Mouse (Mus musculus) heart, postnatal 0 days (tissue): Measurements from ENCODE around the gene 1190005I06Rik. TPM values are rescaled to one million over a fixed set of nuclear protein-coding genes. Genes with fewer than 3 reads are reported as not detected.

Source experiments
- ATAC-seq: fragments of 200-750 bp; cut with Nextera tagmentation; 2 replicates; pipeline ENCODE4 v1.8.0; 2017; ENCODE audit warnings: low read depth, moderate number of reproducible peaks, moderate library complexity; ENCODE audit not compliant: insufficient read depth
- DNase-seq: peaks from one replicate; pipeline ENCODE4 v3.0.0-alpha.2; 2016; ENCODE audit warnings: low spot score
- H3K27ac ChIP-seq: fragments of 300-500 bp; sonication (generic); 2 replicates; pipeline ENCODE4 v1.5.1; 2014; ENCODE audit warnings: low read depth, mild to moderate bottlenecking
- H3K27me3 ChIP-seq: fragments of 300-500 bp; sonication (generic); 2 replicates; pipeline ENCODE4 v1.6.1; 2014; ENCODE audit warnings: low read length, mixed read lengths; ENCODE audit not compliant: control insufficient read depth, insufficient read depth
- H3K36me3 ChIP-seq: fragments of 300-500 bp; sonication (generic); replicated peaks from 2 replicates; pipeline ENCODE4 v1.6.1; 2014; ENCODE audit warnings: low read length, mixed read lengths; ENCODE audit not compliant: control insufficient read depth, insufficient read depth
- H3K4me1 ChIP-seq: fragments of 300-500 bp; sonication (generic); 2 replicates; pipeline ENCODE4 v1.6.1; 2014; ENCODE audit warnings: antibody characterized with exemption; ENCODE audit not compliant: control insufficient read depth, insufficient read depth
- H3K4me2 ChIP-seq: fragments of 300-500 bp; sonication (generic); 2 replicates; pipeline ENCODE4 v1.6.1; 2014; ENCODE audit warnings: low read depth, mild to moderate bottlenecking, low read length, moderate library complexity
- H3K4me3 ChIP-seq: fragments of 300-500 bp; sonication (generic); 2 replicates; pipeline ENCODE4 v1.5.1; 2014; ENCODE audit warnings: low read depth, low read length
- H3K9ac ChIP-seq: fragments of 300-500 bp; sonication (generic); replicated peaks from 2 replicates; pipeline ENCODE4 v1.6.1; 2014; ENCODE audit warnings: low read depth, low read length, mixed read lengths
- H3K9me3 ChIP-seq: fragments of 300-500 bp; sonication (generic); replicated peaks from 2 replicates; pipeline ENCODE4 v1.6.1; 2016; ENCODE audit warnings: low read length; ENCODE audit not compliant: control insufficient read depth
- CTCF ChIP-seq: IDR thresholded peaks from 2 replicates; pipeline ENCODE4 v1.5.1; 2016; ENCODE audit warnings: antibody characterized with exemption, control low read depth, low read depth
- EP300 ChIP-seq: IDR thresholded peaks from 2 replicates; pipeline ENCODE4 v1.6.1; 2016; ENCODE audit warnings: antibody characterized with exemption, low read depth
- WGBS: fragments of 180-500 bp; shearing (Covaris S2); extraction: QIAGEN DNeasy Blood & Tissue Kit; methylation state at CpG from one replicate; pipeline ENCODE4 v1.1.7; 2014; 5-methylcytosine and 5-hydroxymethylcytosine counted together
- polyA plus RNA-seq: library from polyadenylated mRNA; unstranded; fragments of >200 nt; fragmentation: Nextera tagmentation; extraction: Ambion mirVana; gene quantifications from 2 replicates; pipeline ENCODE4 v1.2.1, GENCODE M21; 2015
- total RNA-seq: library from RNA; depleted of rRNA; stranded (reverse); fragments of >200 nt; gene quantifications from 2 replicates; pipeline ENCODE4 v1.2.3, GENCODE M21; 2014; ENCODE audit warnings: low replicate concordance

1190005I06Rik gene
- total and polyA plus RNA-seq, 2 experiments from 2014 or later, result 0.80 to 9.3 TPM

DNA sequence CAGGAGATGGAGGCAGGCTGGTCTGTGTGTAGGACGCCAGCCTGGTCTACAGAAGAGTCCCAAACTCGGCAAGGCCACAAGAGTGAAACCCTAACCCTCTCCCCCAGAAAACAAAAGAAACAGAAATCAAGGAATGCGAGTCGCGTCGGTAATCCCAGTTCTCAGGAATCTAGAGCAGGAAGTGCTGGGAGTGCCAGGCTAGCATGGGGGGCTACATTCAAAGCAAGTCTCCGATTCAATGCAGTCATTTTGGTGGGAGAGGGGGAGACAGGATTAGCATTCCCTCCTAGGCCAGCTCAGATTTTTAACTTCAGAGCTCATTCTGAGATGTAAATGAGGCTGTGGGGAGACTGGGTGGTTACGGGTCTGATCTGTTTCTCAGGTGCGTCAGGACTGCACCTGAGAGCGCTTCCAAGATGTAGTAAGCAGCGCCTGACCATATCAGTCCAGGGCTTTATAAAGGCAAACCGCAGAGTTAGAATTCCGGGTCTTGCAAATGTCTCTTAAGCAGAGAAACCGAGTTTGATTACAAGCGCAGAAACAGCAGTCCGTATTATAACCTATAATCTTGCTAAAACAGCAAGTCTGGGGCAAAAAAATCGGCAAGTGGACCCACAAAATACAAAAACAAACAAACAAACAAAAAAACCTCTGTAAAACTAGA, 19.5 kb upstream of the 1190005I06Rik start:
- Histone ChIP-seq H3K4me1 (peaks cover 28% of the 10 kb centered on the region), H3K9me3 (no peaks in the 10 kb centered on the region), H3K36me3 (peaks cover 28% of the 10 kb centered on the region), H3K27me3 (no peaks in the 10 kb centered on the region), H3K9ac (peak overlapping the region; percentile 99), H3K4me2 (peak overlapping the region; percentile 88), H3K27ac (peak overlapping the region; percentile 98), H3K4me3 (peak overlapping the region; percentile 87)
- ATAC-seq (no peak), DNase-seq (no peak)
- 8% methylated on average over 17 of the region's 17 CpGs for WGBS
- TF ChIP-seq EP300 (no peak), CTCF (no peak)

DNA sequence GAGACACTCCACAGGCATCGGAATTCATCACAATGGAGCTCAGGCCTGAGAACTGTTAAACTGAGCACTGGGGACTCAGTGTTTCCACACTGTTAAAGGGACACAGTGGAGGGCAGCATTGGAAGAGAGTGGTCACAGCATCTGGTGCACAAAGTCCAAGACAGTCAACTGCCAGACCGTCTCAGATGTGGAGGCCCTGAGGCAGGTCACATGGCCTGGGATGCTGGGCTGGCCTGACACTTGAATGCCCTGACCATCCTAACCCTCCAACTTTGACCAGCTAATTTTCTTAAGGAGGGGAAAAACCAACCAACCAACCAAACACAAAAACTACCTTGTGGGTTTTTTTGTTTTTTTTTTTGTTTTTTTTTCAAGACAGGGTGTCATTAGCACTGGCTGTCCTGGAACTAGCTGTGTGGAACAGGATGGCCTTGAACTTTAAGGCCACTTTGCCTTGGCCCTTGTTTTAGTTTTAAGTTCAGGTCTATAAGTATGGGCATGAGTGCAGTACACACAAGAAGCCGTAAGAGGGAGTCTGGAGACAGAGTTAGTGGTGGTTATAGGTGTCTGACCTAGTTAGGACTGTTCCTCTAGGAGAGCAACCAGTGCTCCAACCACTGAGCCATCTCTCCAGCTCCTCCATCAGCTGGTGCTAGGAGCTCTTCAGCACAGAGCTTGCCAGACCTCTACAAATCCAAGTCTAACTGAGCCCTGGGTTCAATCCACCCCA, 18.5 kb upstream of the 1190005I06Rik start:
- H3K4me3 ChIP-seq, result no peak overlapping the region
- peak overlapping the region; percentile 5; the same call in 1 of the 2 replicates for H3K9ac ChIP-seq
- H3K9me3 ChIP-seq, result no peaks in the 10 kb centered on the region
- no peak for DNase-seq
- peak overlapping the region; percentile 88 for H3K4me2 ChIP-seq
- peaks cover 17% of the 10 kb centered on the region for H3K36me3 ChIP-seq
- no peaks in the 10 kb centered on the region for H3K27me3 ChIP-seq
- no peak for ATAC-seq
- WGBS, result 66% methylated on average over 3 of the region's 3 CpGs
- TF ChIP-seq EP300 (no peak), CTCF (peak; percentile 5; the same call in 1 of the 2 replicates)
- H3K27ac ChIP-seq, result no peak overlapping the region
- H3K4me1 ChIP-seq, result peaks cover 28% of the 10 kb centered on the region

DNA sequence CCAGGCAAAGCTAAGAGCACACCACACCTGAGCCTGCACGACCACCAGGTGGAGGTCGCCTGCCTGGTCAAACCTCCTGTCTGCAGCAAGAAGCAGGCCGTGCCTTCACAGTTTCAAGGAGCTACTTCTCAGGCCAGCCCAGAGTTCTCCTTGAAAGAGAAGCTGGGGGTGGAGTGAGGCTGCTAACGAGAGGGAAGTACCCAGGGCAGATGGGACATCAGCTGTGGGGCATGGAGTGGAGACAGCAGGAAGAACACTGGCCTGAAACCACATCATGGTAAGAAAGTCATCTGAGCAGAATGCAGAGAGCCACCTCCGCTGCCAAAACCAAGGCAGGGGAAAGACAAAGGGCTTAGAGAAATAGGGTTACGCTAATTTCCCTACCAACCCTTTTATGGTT, 17.1 kb upstream of the 1190005I06Rik start:
- TF ChIP-seq CTCF (no peak), EP300 (no peak)
- Histone ChIP-seq H3K27ac (no peak overlapping the region), H3K36me3 (0 out of 2 replicates have a peak, but pooled peaks cover 5% of the 10 kb centered on the region), H3K27me3 (no peaks in the 10 kb centered on the region), H3K9me3 (no peaks in the 10 kb centered on the region), H3K4me2 (no peak overlapping the region), H3K4me1 (peaks cover 17% of the 10 kb centered on the region), H3K4me3 (no peak overlapping the region), H3K9ac (no peak overlapping the region)
- DNase-seq (no peak), ATAC-seq (no peak)
- WGBS, result 81% methylated on average over 6 of the region's 6 CpGs

DNA sequence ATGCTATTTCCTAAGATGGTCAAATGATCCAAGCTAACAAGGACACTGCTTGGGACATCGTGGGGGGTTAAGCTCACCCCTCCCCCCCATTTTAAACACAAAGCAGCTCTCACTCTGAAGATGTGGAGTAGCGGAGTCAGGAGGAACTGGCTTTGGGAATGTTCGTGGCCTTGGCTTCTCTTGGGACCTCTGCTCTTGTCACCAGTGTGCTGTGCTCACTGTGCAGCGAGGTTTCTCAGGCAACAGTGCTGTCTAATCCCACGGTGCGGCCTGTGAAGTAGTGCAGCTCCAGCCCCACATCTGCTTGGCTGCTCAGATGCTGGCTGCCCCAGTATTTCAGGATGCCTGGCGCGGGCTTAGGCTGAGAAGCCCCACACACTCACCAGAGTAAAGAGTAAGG, 10.0 kb upstream of the 1190005I06Rik start:
- Histone ChIP-seq H3K4me1 (no peaks in the 10 kb centered on the region), H3K27ac (no peak overlapping the region), H3K4me2 (no peak overlapping the region), H3K9ac (no peak overlapping the region), H3K9me3 (no peaks in the 10 kb centered on the region), H3K36me3 (peaks cover 57% of the 10 kb centered on the region), H3K27me3 (no peaks in the 10 kb centered on the region), H3K4me3 (no peak overlapping the region)
- DNase-seq (no peak), ATAC-seq (no peak)
- WGBS, result 85% methylated on average over 8 of the region's 8 CpGs
- TF ChIP-seq CTCF, result no peak
- TF ChIP-seq EP300, result no peak

DNA sequence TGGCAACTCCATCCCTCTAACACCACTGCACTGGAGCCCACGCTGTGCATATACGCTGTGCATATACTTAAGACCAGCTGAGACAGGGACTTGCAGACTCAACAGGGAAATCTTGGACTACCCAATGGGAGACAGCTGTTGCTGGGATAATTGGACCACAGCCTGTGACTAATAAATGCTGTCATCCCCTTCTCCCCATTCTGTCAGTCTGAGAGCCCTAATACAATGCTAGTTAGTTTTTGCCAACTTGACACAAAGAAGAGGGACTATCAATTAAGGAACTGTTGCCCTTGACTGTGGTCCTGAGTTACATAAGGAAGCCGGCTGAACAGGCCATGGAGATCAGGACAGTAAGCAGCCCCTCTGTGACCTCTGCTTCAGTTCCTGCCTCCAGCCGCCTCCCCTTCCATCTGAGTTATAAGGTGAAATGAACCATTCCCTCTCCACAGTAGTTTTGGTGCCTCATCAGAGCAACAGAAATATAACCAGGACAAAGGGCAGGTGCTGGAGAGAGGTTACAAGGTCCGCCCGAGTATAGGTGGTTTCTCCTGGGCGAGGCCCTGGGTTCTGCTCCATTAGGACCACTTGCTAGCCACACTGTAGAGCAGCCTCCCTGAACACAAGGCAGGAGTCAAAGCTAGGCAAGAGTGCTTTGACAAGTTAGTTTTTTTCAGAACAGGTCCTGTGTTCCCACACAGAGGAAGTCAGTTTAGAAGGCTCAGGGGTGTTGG, 9.1 kb upstream of the 1190005I06Rik start:
- 93% methylated on average over 7 of the region's 7 CpGs for WGBS
- Histone ChIP-seq H3K36me3 (peaks cover 57% of the 10 kb centered on the region), H3K27me3 (no peaks in the 10 kb centered on the region), H3K4me3 (no peak overlapping the region), H3K9me3 (no peaks in the 10 kb centered on the region), H3K4me1 (no peaks in the 10 kb centered on the region), H3K27ac (no peak overlapping the region), H3K4me2 (no peak overlapping the region), H3K9ac (no peak overlapping the region)
- DNase-seq (no peak), ATAC-seq (no peak)
- TF ChIP-seq CTCF, result no peak
